Mouse (Mus musculus) intestine, embryonic 16.5 days (tissue): ENCODE measurements around the gene Lrrk2. TPM values are rescaled to one million over a fixed set of nuclear protein-coding genes. Genes with fewer than 3 reads are reported as not detected.

Experiments
- ATAC-seq: fragments of 200-750 bp; cut with Nextera tagmentation; 2 replicates; pipeline ENCODE4 v1.8.0; 2017; ENCODE audit warnings: moderate TSS enrichment, moderate library complexity
- H3K27ac ChIP-seq: fragments of 300-500 bp; sonication (generic); 2 replicates; pipeline ENCODE4 v1.5.1; 2014; ENCODE audit warnings: mild to moderate bottlenecking, low read length
- H3K27me3 ChIP-seq: fragments of 300-500 bp; sonication (generic); replicated peaks from 2 replicates; pipeline ENCODE4 v1.6.1; 2014; ENCODE audit warnings: low read length, control low read depth, mixed read lengths; ENCODE audit not compliant: control insufficient read depth, insufficient read depth
- H3K36me3 ChIP-seq: fragments of 300-500 bp; sonication (generic); 2 replicates; pipeline ENCODE4 v1.6.1; 2014; ENCODE audit warnings: low read length, control low read depth; ENCODE audit not compliant: control insufficient read depth, insufficient read depth
- H3K4me1 ChIP-seq: fragments of 300-500 bp; sonication (generic); 2 replicates; pipeline ENCODE4 v1.6.1; 2014; ENCODE audit warnings: low read length, control low read depth, mixed read lengths; ENCODE audit not compliant: control insufficient read depth, insufficient read depth
- H3K4me2 ChIP-seq: fragments of 300-500 bp; sonication (generic); 2 replicates; pipeline ENCODE4 v1.6.1; 2014; ENCODE audit warnings: low read depth, low read length, control low read depth
- H3K4me3 ChIP-seq: fragments of 300-500 bp; sonication (generic); 2 replicates; pipeline ENCODE4 v1.5.1; 2014; ENCODE audit warnings: mild to moderate bottlenecking, low read length
- H3K9ac ChIP-seq: fragments of 300-500 bp; sonication (generic); 2 replicates; pipeline ENCODE4 v1.6.1; 2014; ENCODE audit warnings: low read depth, low read length
- H3K9me3 ChIP-seq: fragments of 300-500 bp; sonication (generic); 2 replicates; pipeline ENCODE4 v1.6.1; 2016; ENCODE audit warnings: low read length, control low read depth; ENCODE audit not compliant: control insufficient read depth
- WGBS: fragments of 180-500 bp; shearing (Covaris S2); extraction: QIAGEN DNeasy Blood & Tissue Kit; methylation state at CpG from one replicate; pipeline ENCODE4 v1.1.7; 2014; 5-methylcytosine and 5-hydroxymethylcytosine counted together
- polyA plus RNA-seq: library from polyadenylated mRNA; unstranded; fragments of >200 nt; fragmentation: Nextera tagmentation; extraction: Ambion mirVana; gene quantifications from 2 replicates; pipeline ENCODE4 v1.2.1, GENCODE M21; 2015

Gene Lrrk2
- polyA plus RNA-seq, 1 experiment from 2014 or later: 1.9 TPM

- H3K4me1 ChIP-seq: peaks cover 11% of the 10 kb centered on the region; the same call in 1 of the 2 replicates
- ATAC-seq: no peak
- H3K4me2 ChIP-seq: no peak overlapping the region
- H3K9me3 ChIP-seq: no peaks in the 10 kb centered on the region
- H3K36me3 ChIP-seq: no peaks in the 10 kb centered on the region
- H3K27ac ChIP-seq: no peak overlapping the region
- no peak overlapping the region for H3K4me3 ChIP-seq
- 77% methylated on average over 5 of the region's 5 CpGs for WGBS
- no peak overlapping the region for H3K9ac ChIP-seq
- H3K27me3 ChIP-seq: no peaks in the 10 kb centered on the region
Observed at GRCm38 (mm10) chr15:91671987-91672386, 988 bp upstream of the Lrrk2 start.

DNA sequence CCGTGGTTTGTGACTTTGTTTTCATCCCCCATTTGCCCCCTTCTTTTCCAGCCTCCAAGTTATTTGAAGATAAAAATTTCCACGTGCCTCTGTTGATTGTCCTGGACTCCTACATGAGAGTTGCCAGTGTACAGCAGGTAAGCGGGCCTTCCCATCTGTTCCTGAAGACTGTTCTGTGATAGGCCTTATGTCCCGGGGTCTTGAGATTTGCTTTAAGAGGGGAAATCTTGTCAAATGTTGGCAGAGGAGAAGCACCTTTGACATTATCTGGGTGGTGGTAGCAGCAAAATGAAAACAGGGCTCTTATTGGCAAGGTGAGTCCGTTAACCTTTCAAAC lies 562 bp downstream of the Lrrk2 start:
- H3K9me3 ChIP-seq: no peaks in the 10 kb centered on the region
- H3K9ac ChIP-seq: peak overlapping the region; percentile 72
- H3K36me3 ChIP-seq: no peaks in the 10 kb centered on the region
- H3K4me3 ChIP-seq: peak overlapping the region; percentile 65
- H3K27ac ChIP-seq: peak overlapping the region; percentile 62; the same call in 1 of the 2 replicates
- WGBS: 17% methylated on average over 5 of the region's 5 CpGs
- H3K27me3 ChIP-seq: no peaks in the 10 kb centered on the region
- peaks cover 11% of the 10 kb centered on the region; the same call in 1 of the 2 replicates for H3K4me1 ChIP-seq
- 0 out of 2 replicates have a peak, but pooled peaks have one; percentile 18 for ATAC-seq
- peak overlapping the region; percentile 69 for H3K4me2 ChIP-seq

GRCm38 (mm10) chr15:91680116-91680515 lies 7.1 kb downstream of the Lrrk2 start:
- no peaks in the 10 kb centered on the region for H3K9me3 ChIP-seq
- no peak overlapping the region for H3K27ac ChIP-seq
- H3K4me3 ChIP-seq: no peak overlapping the region
- 80% methylated on average over 2 of the region's 2 CpGs for WGBS
- no peaks in the 10 kb centered on the region for H3K27me3 ChIP-seq
- H3K4me1 ChIP-seq: no peaks in the 10 kb centered on the region
- no peaks in the 10 kb centered on the region for H3K36me3 ChIP-seq
- H3K4me2 ChIP-seq: no peak overlapping the region
- H3K9ac ChIP-seq: no peak overlapping the region
- ATAC-seq: no peak

DNA sequence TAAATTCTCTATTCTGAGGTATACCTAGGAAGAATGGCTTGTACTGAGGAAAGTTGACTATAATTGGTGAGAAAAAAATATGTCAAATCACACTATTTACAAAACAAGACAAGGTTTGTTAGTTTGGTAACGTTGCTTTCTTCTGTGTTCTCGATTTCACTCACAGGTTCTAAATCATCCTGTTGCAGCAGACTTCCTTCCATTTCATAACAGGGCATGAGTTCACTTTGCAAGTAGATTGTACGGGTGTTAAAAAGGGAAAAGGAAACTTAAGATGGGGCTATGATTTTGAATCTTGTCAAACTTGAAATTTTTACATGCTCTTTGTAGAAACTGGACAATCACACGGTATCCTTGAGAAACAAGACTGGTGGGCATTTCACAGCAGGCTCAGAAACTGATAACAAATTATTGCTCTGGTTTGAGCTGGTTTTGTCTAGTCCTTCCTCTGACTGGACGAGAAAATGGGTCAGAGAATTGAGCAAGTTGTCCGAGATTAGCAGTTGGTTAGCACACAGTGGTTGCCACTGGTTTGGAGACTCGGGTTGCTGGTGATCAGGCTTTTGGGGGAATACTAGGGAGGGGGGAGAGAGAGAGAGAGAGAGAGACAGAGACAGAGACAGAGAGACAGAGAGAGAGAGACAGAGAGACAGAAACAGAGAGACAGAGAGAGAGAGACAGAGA lies 13.0 kb downstream of the Lrrk2 start:
- Histone ChIP-seq H3K9me3 (no peaks in the 10 kb centered on the region), H3K4me3 (no peak overlapping the region), H3K36me3 (no peaks in the 10 kb centered on the region), H3K27ac (no peak overlapping the region), H3K9ac (no peak overlapping the region), H3K4me2 (no peak overlapping the region), H3K4me1 (no peaks in the 10 kb centered on the region), H3K27me3 (no peaks in the 10 kb centered on the region)
- 77% methylated on average over 7 of the region's 7 CpGs for WGBS
- no peak for ATAC-seq

GRCm38 (mm10) chr15:91690648-91691047 lies 17.7 kb downstream of the Lrrk2 start:
- WGBS: 76% methylated on average over 9 of the region's 9 CpGs
- ATAC-seq: no peak

DNA sequence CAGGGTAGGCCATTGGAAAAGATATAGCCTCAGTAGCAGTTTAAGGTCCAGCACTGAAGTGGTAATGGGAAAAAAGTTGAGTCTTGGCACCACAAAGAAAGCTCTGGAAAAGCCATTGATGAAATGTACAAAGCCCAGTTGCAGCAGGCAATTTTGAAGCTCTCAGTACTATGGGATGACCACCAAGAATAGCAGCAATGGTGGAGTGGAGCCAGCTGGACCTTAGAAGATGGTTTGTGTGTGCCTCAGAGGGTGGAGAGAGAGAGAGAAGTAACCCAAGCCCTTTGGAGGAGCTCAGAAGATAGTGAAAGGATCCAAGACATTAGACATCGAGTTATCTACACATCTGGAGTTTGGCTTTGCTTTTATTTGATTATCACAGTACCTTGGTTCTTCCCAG lies 20.1 kb downstream of the Lrrk2 start:
- Histone ChIP-seq H3K4me1 (no peaks in the 10 kb centered on the region), H3K4me3 (no peak overlapping the region), H3K9ac (no peak overlapping the region), H3K27me3 (no peaks in the 10 kb centered on the region), H3K9me3 (no peaks in the 10 kb centered on the region), H3K4me2 (no peak overlapping the region), H3K27ac (no peak overlapping the region), H3K36me3 (no peaks in the 10 kb centered on the region)
- ATAC-seq: no peak
- WGBS: 76% methylated on average over 1 of the region's 1 CpGs

More at GRCm38 (mm10) chr15:91690648-91691047, 17.7 kb downstream of the Lrrk2 start:
- H3K4me1 ChIP-seq: no peaks in the 10 kb centered on the region
- H3K27ac ChIP-seq: no peak overlapping the region
- H3K4me2 ChIP-seq: no peak overlapping the region
- no peak overlapping the region for H3K4me3 ChIP-seq
- H3K27me3 ChIP-seq: no peaks in the 10 kb centered on the region
- no peaks in the 10 kb centered on the region for H3K9me3 ChIP-seq
- no peaks in the 10 kb centered on the region for H3K36me3 ChIP-seq
- no peak overlapping the region for H3K9ac ChIP-seq

- Histone ChIP-seq H3K4me3 (no peak overlapping the region), H3K9me3 (no peaks in the 10 kb centered on the region), H3K27ac (no peak overlapping the region), H3K4me1 (no peaks in the 10 kb centered on the region), H3K4me2 (no peak overlapping the region), H3K9ac (no peak overlapping the region), H3K27me3 (no peaks in the 10 kb centered on the region), H3K36me3 (no peaks in the 10 kb centered on the region)
- no peak for ATAC-seq
- 86% methylated on average over 2 of the region's 2 CpGs for WGBS
Observed at GRCm38 (mm10) chr15:91693856-91694255, 20.9 kb downstream of the Lrrk2 start.

- WGBS: 28% methylated on average over 1 of the region's 1 CpGs
- Histone ChIP-seq H3K27me3 (no peaks in the 10 kb centered on the region), H3K36me3 (no peaks in the 10 kb centered on the region), H3K27ac (no peak overlapping the region), H3K9me3 (no peaks in the 10 kb centered on the region), H3K9ac (no peak overlapping the region), H3K4me1 (no peaks in the 10 kb centered on the region), H3K4me2 (no peak overlapping the region), H3K4me3 (no peak overlapping the region)
- no peak for ATAC-seq
Observed at GRCm38 (mm10) chr15:91700841-91701240, 27.9 kb downstream of the Lrrk2 start.

- H3K27me3 ChIP-seq: no peaks in the 10 kb centered on the region
- no peak overlapping the region for H3K27ac ChIP-seq
- H3K9me3 ChIP-seq: no peaks in the 10 kb centered on the region
- H3K4me2 ChIP-seq: no peak overlapping the region
- no peak overlapping the region for H3K9ac ChIP-seq
- H3K36me3 ChIP-seq: no peaks in the 10 kb centered on the region
- WGBS: 49% methylated on average over 8 of the region's 8 CpGs
- ATAC-seq: no peak
- H3K4me1 ChIP-seq: no peaks in the 10 kb centered on the region
- no peak overlapping the region for H3K4me3 ChIP-seq
Observed at GRCm38 (mm10) chr15:91702991-91703715, 30.2 kb downstream of the Lrrk2 start.
